Mouse (Mus musculus) ES-Bruce4 (cell line): ENCODE results near the gene Cpd. TPM values are rescaled to one million over a fixed set of nuclear protein-coding genes. Genes with fewer than 3 reads are reported as not detected.

Experiments
- H3K27ac ChIP-seq: 2 replicates; pipeline ENCODE4 v1.5.1; 2012; ENCODE audit warnings: low read length, inconsistent platforms; ENCODE audit not compliant: insufficient read depth
- H3K27me3 ChIP-seq: 2 replicates; pipeline ENCODE4 v1.6.1; 2012; ENCODE audit warnings: mild to moderate bottlenecking, low read length, inconsistent platforms; ENCODE audit not compliant: control insufficient read depth, poor library complexity, insufficient read depth, severe bottlenecking
- H3K36me3 ChIP-seq: 2 replicates; pipeline ENCODE4 v1.6.1; 2012; ENCODE audit warnings: inconsistent platforms, mild to moderate bottlenecking, low read length, moderate library complexity; ENCODE audit not compliant: control insufficient read depth, poor library complexity, insufficient read depth, severe bottlenecking
- H3K4me1 ChIP-seq: one replicate; pipeline ENCODE4 v1.8.1; 2011; ENCODE audit warnings: low read length; ENCODE audit not compliant: control insufficient read depth, insufficient read depth
- H3K4me3 ChIP-seq: 2 replicates; pipeline ENCODE4 v1.5.1; 2011; ENCODE audit warnings: low read depth, mild to moderate bottlenecking, low read length
- H3K9ac ChIP-seq: 2 replicates; pipeline ENCODE4 v1.6.1; 2012; ENCODE audit warnings: low read depth, mild to moderate bottlenecking, inconsistent platforms; ENCODE audit not compliant: poor library complexity, severe bottlenecking
- H3K9me3 ChIP-seq: replicated peaks from 2 replicates; pipeline ENCODE4 v1.6.1; 2012; ENCODE audit warnings: mild to moderate bottlenecking, low read length, inconsistent platforms; ENCODE audit not compliant: control insufficient read depth, poor library complexity, insufficient read depth, severe bottlenecking
- CTCF ChIP-seq: IDR thresholded peaks from one replicate; pipeline ENCODE4 v1.8.1; 2011; ENCODE audit warnings: low read depth, low read length
- EP300 ChIP-seq: IDR thresholded peaks from 2 replicates; pipeline ENCODE4 v1.6.1; 2011; ENCODE audit warnings: low read depth, low read length; ENCODE audit not compliant: insufficient read depth
- POLR2A ChIP-seq: IDR thresholded peaks from one replicate; pipeline ENCODE4 v1.8.1; 2011; ENCODE audit warnings: low read length; ENCODE audit not compliant: insufficient read depth
- polyA plus RNA-seq: library from polyadenylated mRNA; stranded (reverse); fragments of >200 nt; gene quantifications from 2 replicates; pipeline ENCODE4 v1.2.4, GENCODE M21; 2011; ENCODE audit warnings: low read depth; ENCODE audit not compliant: missing spikeins, insufficient read depth, insufficient read length

The Cpd gene
- polyA plus RNA-seq, 1 experiment = 30.1 TPM

- Histone ChIP-seq H3K4me3 (no peak overlapping the region), H3K9me3 (no peaks in the 10 kb centered on the region), H3K27ac (no peak overlapping the region), H3K36me3 (no peaks in the 10 kb centered on the region), H3K27me3 (no peaks in the 10 kb centered on the region), H3K4me1 (no peaks in the 10 kb centered on the region), H3K9ac (no peak overlapping the region)
- TF ChIP-seq CTCF (no peak), EP300 (no peak), POLR2A (no peak)
These were observed 25.9 kb upstream of the Cpd start for GRCm38 (mm10) chr11:76872556-76873234.

- TF ChIP-seq POLR2A = no peak
These were observed 14.4 kb upstream of the Cpd start for GRCm38 (mm10) chr11:76861185-76861584.

DNA sequence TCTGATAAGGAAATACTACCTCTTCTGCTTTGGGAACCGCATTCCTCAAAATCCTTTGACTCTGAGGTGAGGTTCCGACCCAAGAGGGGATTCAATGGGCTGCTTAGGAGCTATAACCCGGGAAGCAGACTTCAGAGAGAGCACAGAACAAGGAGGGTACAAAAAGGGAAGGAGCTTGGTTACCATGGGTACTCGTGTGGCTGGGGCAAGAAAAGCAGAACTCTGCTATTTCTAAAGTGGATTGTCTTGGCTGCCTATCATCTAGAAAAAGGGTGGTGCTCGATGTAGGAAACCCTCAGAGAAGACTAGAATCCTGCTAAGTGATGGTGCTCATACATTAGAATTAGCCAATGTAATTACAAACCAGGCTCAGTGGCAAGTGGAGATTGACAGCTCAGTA lies 12.4 kb upstream of the Cpd start:
- Histone ChIP-seq H3K9me3 (no peaks in the 10 kb centered on the region), H3K4me3 (no peak overlapping the region), H3K4me1 (no peaks in the 10 kb centered on the region), H3K36me3 (no peaks in the 10 kb centered on the region), H3K27ac (no peak overlapping the region), H3K9ac (no peak overlapping the region), H3K27me3 (no peaks in the 10 kb centered on the region)
- no peak for TF ChIP-seq EP300
- TF ChIP-seq CTCF = no peak
- no peak for TF ChIP-seq POLR2A

More at GRCm38 (mm10) chr11:76861185-76861584, 14.4 kb upstream of the Cpd start:
- Histone ChIP-seq H3K4me3 (no peak overlapping the region), H3K36me3 (no peaks in the 10 kb centered on the region), H3K9me3 (no peaks in the 10 kb centered on the region), H3K9ac (no peak overlapping the region), H3K27me3 (no peaks in the 10 kb centered on the region), H3K4me1 (no peaks in the 10 kb centered on the region), H3K27ac (no peak overlapping the region)

DNA sequence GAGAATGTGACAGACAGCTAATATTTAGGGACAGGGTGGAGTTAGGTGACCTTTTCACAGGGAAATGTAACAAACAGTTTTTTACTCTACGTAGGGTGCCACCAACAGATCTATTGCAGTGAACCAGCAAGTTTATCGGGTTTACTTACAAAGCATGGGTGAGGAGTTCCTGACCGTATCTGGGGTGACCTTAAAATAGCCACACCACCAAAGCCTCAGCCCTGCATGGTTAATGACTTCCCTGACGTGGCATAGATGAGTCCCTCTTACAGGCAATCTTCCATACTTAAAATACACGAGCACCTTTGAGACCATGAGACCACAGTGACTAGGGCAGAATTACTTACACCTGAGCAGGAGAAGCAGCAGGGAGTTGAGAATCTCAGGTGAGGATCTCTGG lies 12.0 kb upstream of the Cpd start:
- no peak for TF ChIP-seq CTCF
- no peak for TF ChIP-seq EP300
- no peak for TF ChIP-seq POLR2A
- Histone ChIP-seq H3K4me3 (no peak overlapping the region), H3K4me1 (no peaks in the 10 kb centered on the region), H3K9me3 (no peaks in the 10 kb centered on the region), H3K9ac (no peak overlapping the region), H3K36me3 (no peaks in the 10 kb centered on the region), H3K27ac (no peak overlapping the region), H3K27me3 (no peaks in the 10 kb centered on the region)

GRCm38 (mm10) chr11:76857111-76857510 lies 10.3 kb upstream of the Cpd start:
- TF ChIP-seq EP300 = no peak
- TF ChIP-seq CTCF = no peak
- no peak for TF ChIP-seq POLR2A
- H3K4me1 ChIP-seq = no peaks in the 10 kb centered on the region
- no peaks in the 10 kb centered on the region for H3K36me3 ChIP-seq
- no peaks in the 10 kb centered on the region for H3K9me3 ChIP-seq
- no peak overlapping the region for H3K27ac ChIP-seq
- H3K27me3 ChIP-seq = no peaks in the 10 kb centered on the region
- H3K9ac ChIP-seq = no peak overlapping the region
- no peak overlapping the region for H3K4me3 ChIP-seq

- no peaks in the 10 kb centered on the region for H3K4me1 ChIP-seq
- no peak overlapping the region for H3K9ac ChIP-seq
- no peaks in the 10 kb centered on the region for H3K9me3 ChIP-seq
- no peaks in the 10 kb centered on the region for H3K36me3 ChIP-seq
- H3K27ac ChIP-seq = no peak overlapping the region
- H3K27me3 ChIP-seq = no peaks in the 10 kb centered on the region
- TF ChIP-seq POLR2A = no peak
- TF ChIP-seq EP300 = no peak
- TF ChIP-seq CTCF = no peak
- H3K4me3 ChIP-seq = no peak overlapping the region
These were observed 9.8 kb upstream of the Cpd start for GRCm38 (mm10) chr11:76856601-76857000.
